Mouse (Mus musculus) CH12F3 (cell line): Measurements from ENCODE around the gene Elf1.
"Not testable (repeated sequence)": the region's sequence is repeated elsewhere in the genome, so short reads cannot be mapped to it uniquely, and the experiment has no call there.

Source experiments
- in situ Hi-C: fragments of 300-500 bp; cut with MboI; formaldehyde crosslinking; loops from 2 replicates; pipeline ENCODE4 v1.14.3; 2020; ENCODE audit warnings: low sequenced_read_pairs

Elf1 gene

GRCm38 (mm10) chr14:79480624-79481338, at the start of gene Elf1:
Gene Elf1 (plus strand): TSS chr14:79481194.
- in situ Hi-C loops: no loop called here

GRCm38 (mm10) chr14:79434068-79434467, 46.9 kb upstream of the Elf1 start:
- in situ Hi-C loops: no loop called here

GRCm38 (mm10) chr14:79440655-79441054, 40.3 kb upstream of the Elf1 start:
- in situ Hi-C loops: no loop called here

- in situ Hi-C loops: no loop called here
Observed at GRCm38 (mm10) chr14:79441441-79441840, 39.6 kb upstream of the Elf1 start.

GRCm38 (mm10) chr14:79444601-79445000, 36.4 kb upstream of the Elf1 start:
- in situ Hi-C loops: no loop called here

- in situ Hi-C loops: no loop called here
Observed at GRCm38 (mm10) chr14:79445055-79445620, 35.9 kb upstream of the Elf1 start.

- in situ Hi-C loops: not testable (repeated sequence)
Observed at GRCm38 (mm10) chr14:79451681-79452590, 29.1 kb upstream of the Elf1 start, which contains the start of gene Kbtbd6. Gene Kbtbd6 (plus strand): TSS chr14:79451835.

GRCm38 (mm10) chr14:79452591-79452934, 28.4 kb upstream of the Elf1 start:
- in situ Hi-C loops: not testable (repeated sequence)

GRCm38 (mm10) chr14:79460401-79460800, 20.6 kb upstream of the Elf1 start:
- in situ Hi-C loops: no loop called here

GRCm38 (mm10) chr14:79460988-79461387, 20.0 kb upstream of the Elf1 start:
- in situ Hi-C loops: no loop called here

- in situ Hi-C loops: loop anchor here (5.0 kb wide), 1 partner anchor 68 kb away; the partner anchor contains the start of gene Mtrf1
Observed at GRCm38 (mm10) chr14:79465623-79466022, 15.4 kb upstream of the Elf1 start.

GRCm38 (mm10) chr14:79467621-79468020, 13.4 kb upstream of the Elf1 start:
- in situ Hi-C loops: loop anchor here (5.0 kb wide), 1 partner anchor 70 kb away; the partner anchor contains the start of gene Mtrf1

GRCm38 (mm10) chr14:79473384-79473783, 7.6 kb upstream of the Elf1 start:
- in situ Hi-C loops: no loop called here

GRCm38 (mm10) chr14:79481339-79482151, 551 bp downstream of the Elf1 start, which contains the start of gene Wbp4:
Gene Wbp4 (minus strand): TSS chr14:79481520.
- in situ Hi-C loops: no loop called here

GRCm38 (mm10) chr14:79482251-79482661, 1.3 kb downstream of the Elf1 start:
- in situ Hi-C loops: no loop called here

GRCm38 (mm10) chr14:79482747-79483355, 1.9 kb downstream of the Elf1 start:
- in situ Hi-C loops: no loop called here

- in situ Hi-C loops: no loop called here
Observed at GRCm38 (mm10) chr14:79483611-79484120, 2.7 kb downstream of the Elf1 start.

GRCm38 (mm10) chr14:79486617-79486992, 5.6 kb downstream of the Elf1 start:
- in situ Hi-C loops: no loop called here

- in situ Hi-C loops: no loop called here
Observed at GRCm38 (mm10) chr14:79486993-79487731, 6.2 kb downstream of the Elf1 start.
